Mouse (Mus musculus) fibroblast of lung, adult 2 months (primary cell): ENCODE measurements around the gene Ssrp1.

Experiments used
- DNase-seq: peaks from one replicate; pipeline ENCODE4 v3.0.0-alpha.2; 2011; ENCODE audit warnings: low read depth

Ssrp1 gene

DNA sequence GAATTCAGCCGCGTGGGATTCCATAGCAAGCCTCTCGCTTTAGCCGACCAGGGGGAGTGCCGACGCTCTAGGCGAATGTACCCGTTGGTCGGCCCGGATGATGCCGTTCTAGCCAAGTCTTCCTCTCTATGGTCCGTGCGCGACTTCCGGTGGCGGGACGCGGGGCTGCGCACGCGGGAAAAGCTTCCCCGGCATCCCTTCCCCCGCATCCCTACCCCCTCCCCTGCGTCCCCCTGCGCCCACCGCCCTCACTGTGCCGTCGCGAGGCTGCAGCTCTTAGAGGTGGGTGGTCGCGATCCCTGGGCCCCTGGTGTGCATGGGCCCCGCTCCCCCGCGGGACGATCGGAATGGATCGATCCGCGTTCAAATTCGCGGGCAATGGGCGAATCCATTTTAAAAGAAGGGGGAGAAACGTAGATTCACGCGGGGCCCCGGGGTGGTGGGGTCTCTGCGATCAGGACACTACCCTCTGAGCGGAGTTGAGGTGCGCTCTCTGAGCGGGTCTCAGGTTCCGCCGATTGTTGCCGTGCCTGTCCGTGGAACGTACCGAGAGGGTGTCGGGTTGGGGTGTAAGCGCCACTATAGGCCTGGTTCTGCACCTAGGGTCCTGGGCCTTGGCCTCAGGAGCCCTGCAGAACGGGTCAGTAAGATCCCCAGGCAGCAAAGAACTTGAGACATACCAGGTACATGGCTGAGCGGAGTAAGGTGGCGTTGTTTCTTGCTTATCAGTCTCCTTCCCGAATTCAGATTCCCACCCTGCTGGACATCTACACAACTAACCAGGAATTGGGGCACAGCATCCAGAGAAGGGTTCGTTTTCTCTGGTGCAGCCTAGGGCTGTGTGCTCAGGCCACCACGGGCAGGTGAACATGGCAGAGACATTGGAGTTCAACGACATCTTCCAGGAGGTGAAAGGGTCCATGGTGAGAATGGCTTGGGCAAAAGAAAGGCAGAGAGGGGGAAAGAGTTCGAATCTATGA lies at the start of gene Ssrp1, which contains the start of gene P2rx3:
Ssrp1 (plus strand) TSS at position 188 of the 980 bp plus-strand sequence.
P2rx3 (minus strand) TSS at position 416 of the 980 bp plus-strand sequence.
- peak; percentile 65 for DNase-seq

DNA sequence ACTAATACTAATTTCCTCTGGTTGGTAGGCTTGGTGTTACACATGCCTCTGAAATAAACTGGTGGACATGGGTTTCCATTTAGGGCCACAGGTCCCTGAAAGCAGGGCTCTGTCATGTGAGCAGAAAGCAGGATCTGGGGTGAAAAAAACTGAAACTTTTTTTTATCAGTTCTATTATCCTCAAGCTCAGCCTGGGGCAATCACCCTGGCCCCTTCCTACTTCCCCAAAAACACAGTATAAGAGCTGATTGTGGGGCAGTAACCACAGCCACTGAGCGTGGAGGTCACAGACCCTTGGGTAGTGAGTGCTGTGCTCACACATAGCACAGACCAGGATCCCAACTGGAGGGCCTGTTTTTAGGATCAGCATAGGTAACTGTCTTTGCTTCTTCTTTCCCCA lies 49.1 kb upstream of the Ssrp1 start, which contains the start of gene Prg3:
Prg3 (plus strand) TSS at position 286 of the 400 bp plus-strand sequence.
- DNase-seq = no peak

GRCm38 (mm10) chr2:84996376-84996775 lies 40.7 kb upstream of the Ssrp1 start:
- no peak for DNase-seq

DNA sequence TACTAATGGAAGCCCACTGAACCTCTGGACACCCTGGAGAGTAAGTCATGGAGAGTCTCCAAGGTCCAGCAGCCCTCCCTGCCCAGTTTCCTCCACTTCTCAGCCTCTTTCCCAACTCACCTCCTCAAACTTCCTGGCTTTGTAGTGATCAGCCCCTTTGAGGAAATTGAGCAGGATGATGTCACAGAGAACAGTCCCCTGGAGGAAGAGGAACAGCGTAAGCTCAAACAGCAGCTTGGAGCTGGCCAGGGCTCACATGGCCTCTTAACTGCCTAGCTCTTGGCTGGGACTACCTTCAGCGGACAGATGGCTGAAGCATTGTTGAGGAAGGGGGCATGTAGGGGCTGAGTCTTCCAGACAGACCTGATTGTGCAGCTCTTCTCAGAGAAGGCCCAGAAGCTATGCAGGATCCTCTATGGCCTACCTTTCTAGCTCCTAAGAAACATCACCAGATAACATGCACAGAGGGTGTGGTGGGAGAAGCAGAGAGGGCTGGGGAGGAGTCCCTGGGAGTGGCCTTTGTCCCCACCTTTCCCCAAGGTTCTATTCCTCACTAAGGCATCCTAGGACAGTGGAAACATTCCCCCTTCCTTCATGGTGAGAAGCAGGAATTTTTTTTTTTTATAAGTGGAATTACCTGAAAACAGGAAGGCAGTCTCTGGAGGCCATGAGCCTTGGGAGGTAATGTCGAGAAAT lies 37.4 kb upstream of the Ssrp1 start:
- no peak for DNase-seq

DNA sequence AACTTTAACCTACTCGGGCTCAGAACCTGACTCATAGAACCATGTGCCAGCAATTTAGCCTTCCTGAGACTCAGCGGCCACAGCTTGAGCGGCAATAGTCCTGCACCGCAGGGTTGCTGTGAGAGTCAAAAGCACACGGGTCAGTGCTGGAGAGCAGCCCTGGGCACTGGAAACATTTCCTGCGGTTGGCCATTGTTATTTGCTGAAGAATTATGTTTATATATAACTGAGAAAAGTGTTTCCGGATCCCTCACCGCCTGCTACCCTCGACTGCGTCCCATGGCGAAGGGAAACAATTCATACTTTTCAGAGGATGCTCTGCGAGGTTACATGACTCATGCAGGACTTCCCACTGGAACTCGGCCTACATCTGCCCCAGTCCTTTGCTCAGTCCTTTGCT lies 35.5 kb upstream of the Ssrp1 start:
- peak; percentile 79 for DNase-seq

GRCm38 (mm10) chr2:85002575-85002974 lies 34.5 kb upstream of the Ssrp1 start:
- DNase-seq = no peak

DNA sequence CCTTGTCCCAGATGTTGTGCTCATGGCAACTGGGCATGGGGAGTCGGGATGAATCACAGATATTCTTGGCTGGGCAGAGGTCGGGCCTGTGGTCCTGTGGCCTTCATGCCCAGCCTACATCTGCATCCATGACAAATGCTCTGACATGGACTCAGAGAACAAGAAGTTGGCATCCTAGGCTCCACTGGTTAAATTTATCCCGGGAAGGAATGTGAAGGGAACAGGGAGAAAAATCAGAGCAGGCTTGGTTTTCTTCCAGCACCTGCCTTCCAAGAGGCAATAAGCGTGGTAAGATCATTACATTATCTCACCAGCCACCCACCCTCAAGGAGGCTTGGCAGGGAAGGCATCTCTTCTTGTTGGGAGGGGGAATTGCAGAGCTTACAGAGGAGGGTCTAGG lies 32.7 kb upstream of the Ssrp1 start:
- no peak for DNase-seq

- no peak for DNase-seq
Measured at GRCm38 (mm10) chr2:85006600-85006999, 30.4 kb upstream of the Ssrp1 start.

DNA sequence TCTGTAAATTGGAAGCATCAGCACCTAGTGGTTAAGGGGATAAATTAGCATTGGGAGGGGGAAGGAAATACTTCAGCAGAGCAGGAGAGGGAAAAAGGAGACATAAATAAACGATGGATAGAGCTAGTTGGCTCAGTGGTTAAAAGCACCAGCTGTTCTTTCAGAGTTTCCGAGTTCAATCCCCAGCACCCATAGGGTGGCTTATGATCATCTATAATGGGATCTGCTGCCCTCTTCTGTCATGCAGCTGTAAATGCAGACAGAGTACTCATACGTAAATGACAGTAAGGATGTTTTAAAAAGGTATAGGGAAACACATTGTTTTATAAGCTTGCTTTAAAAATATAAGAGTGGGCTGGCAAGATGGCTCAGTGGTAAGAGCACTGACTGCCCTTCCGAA lies 29.3 kb upstream of the Ssrp1 start:
- no peak for DNase-seq

DNA sequence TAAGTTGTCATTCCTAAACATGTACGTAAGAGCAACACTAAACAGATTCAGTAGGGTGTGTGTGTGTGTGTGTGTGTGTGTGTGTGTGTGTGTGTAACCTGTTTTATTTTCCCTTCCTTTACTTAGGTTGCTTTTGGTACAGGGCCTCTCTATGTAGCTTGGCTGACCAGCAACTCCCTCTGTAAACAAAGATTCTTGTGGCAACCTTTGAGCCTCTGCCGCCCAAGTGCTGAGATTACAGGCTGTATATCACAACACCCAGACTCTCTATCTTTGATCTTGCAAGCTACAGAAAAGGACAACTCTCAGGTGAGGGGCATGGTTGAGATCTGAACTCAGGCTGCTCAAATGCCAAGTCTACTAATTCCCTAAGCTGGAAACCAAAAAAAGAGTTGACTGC lies 27.8 kb upstream of the Ssrp1 start:
- DNase-seq = no peak

- DNase-seq = peak; percentile 41
Measured at GRCm38 (mm10) chr2:85011906-85012604, 25.0 kb upstream of the Ssrp1 start.

- no peak for DNase-seq
Measured at GRCm38 (mm10) chr2:85012679-85013078, 24.4 kb upstream of the Ssrp1 start.

DNA sequence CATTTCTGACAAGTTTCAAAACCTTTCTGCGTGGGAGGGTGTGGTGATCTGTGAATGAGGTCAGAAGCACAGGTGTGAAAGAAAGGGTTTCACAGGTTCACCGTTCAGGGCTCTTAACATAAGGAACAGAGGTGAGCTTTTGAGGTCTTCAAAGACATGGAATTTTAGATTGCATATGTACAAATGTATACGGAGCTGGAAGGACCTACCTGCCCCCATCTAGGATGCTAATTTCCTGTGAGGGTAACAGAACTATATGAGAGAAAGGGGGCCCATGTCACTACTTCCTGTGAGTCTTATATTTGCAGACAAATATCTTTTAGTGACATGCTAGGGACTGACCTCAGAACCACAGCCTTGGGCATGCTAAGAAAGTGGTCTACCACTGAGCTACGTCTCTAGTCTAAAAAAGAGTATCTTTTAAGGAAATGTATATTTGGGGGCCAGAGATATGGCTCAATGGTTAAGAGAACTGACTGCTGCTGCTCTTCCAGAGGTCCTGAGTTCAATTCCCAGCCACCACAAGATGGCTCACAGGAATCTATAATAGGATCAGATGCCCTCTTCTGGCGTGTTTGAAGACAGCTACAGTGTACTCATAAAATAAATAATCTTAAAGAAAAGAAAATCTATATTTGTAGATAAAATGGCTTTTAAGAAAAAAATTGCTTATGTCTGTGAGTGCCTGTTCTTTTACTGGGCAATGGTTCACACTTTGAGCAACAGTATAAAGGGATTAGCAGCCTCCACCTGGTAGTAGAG lies 23.0 kb upstream of the Ssrp1 start:
- no peak for DNase-seq

GRCm38 (mm10) chr2:85014588-85014982 lies 22.4 kb upstream of the Ssrp1 start:
- DNase-seq = no peak

- DNase-seq = no peak
Measured at GRCm38 (mm10) chr2:85022043-85022442, 15.0 kb upstream of the Ssrp1 start.

- no peak for DNase-seq
Measured at GRCm38 (mm10) chr2:85026178-85026577, 10.9 kb upstream of the Ssrp1 start.

- no peak for DNase-seq
Measured at GRCm38 (mm10) chr2:85027281-85027680, 9.8 kb upstream of the Ssrp1 start.

DNA sequence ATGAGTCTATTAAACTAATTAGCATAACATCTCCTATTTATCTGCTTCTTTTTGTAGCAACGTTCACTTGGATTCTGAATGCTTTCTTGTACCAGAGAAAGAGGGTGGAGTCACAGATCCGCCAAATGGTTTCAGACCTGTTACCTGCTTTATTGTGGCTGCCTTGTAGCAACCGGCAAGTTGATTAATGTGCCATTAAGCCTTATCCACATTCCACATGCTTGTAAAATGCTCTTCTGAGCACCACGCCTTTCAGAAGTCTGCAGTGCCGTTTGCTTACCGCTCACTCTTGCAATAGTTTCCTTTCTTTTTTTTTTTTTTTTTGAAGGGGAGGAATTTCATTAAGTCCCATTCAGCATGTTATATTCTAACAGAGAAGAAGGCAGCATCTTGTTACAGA lies 7.1 kb upstream of the Ssrp1 start:
- DNase-seq = no peak

DNA sequence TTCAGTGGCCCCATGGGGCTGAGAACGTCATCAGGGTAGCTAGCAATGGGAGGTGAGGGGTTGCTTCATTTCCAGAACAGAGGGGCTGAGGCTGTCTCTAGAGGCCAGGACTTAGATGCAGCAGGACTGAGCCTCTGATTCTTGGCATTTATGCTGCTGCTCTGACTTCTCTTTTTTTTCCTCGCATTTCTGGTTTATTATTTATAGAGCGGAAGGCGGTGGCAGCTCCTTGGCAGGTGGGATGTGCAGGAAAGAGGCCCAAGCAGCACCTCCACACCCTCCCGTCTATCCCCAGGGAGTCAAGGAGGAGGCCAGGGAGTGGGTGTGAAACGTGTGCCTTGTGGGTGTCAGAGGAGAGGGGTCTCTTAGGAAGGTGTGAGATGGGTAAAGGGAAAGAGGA lies 6.0 kb upstream of the Ssrp1 start:
- DNase-seq = no peak

DNA sequence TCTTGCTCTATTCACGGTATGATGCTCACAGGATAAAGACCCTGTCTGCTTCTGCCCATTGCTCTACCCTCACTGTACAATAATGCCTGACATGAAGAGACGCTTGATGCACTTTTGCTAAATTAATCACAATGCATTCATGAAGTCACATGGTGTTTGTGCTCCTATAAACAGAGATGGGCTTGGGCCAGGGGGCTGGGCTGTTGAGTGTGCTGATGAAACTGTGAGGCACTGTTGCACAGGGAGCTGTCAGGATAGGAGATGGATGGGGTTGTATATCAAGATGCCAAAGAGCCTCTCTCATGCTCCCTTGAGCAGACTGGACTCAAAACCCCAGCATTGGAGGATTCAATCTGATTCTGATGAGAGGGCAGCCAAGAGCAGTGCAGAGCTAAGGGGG lies 3.9 kb upstream of the Ssrp1 start:
- no peak for DNase-seq

DNA sequence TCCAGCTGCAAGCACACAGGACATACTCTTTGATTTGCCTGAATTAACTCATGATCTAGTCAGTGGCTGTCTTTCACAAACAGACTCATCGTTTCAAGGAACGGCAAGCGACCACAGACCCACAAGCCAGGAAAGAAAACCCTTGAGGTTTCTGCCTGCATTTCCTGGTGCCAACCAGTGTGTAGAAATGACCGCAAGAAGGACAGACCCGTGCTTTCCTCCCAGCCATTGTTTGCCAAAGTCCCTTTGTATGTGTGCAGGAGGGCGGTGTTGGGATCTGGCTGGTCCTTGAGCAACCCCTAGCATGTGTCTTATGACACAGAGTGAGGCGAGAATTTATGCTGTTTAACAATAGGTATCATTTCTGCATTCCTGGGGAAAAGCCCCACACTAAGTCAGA lies 2.9 kb upstream of the Ssrp1 start:
- no peak for DNase-seq
